Mouse (Mus musculus) embryonic fibroblast, embryonic 13.5 days (primary cell): ENCODE measurements around the gene Creb3l1.

ENCODE experiments used
- CTCF ChIP-seq: IDR thresholded peaks from 2 replicates; pipeline ENCODE4 v1.5.1; 2011; ENCODE audit warnings: mild to moderate bottlenecking, control low read depth, low read length, moderate library complexity, borderline replicate concordance; ENCODE audit not compliant: insufficient read depth
- POLR2A ChIP-seq: IDR thresholded peaks from 2 replicates; pipeline ENCODE4 v1.6.1; 2011; ENCODE audit warnings: low read depth, mild to moderate bottlenecking, control low read depth, low read length, moderate library complexity

DNA sequence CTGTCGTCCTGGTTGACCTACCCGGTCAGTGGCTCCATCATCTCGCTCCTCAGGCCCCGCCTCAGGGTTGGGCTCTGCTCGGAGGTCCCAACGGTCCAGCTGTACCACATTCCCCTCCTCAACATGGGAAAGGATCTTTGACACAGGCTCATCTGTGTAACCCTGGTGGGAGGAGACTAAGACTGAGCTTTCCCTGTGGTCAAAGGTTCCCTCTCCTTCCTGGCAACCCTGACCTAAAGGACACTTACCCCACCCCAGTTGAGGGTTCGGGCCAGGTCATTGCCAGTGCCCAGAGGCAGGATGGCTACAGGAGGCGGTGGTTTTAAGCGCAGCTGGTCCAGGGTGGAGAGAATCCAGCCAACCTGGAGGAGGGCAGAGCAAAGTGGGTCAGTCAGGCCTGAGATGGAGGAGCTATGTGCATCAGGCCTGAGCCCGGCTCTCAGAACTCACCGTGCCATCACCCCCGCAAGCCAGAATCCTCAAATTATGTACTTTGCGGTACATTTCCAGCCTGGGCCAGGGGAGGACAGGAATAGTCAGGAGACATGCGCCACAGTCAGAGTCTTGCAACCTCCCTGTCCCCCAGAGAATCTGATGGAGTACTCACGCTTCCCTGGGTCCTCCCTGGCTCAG lies 84.9 kb downstream of the Creb3l1 start:
- TF ChIP-seq POLR2A (no peak), CTCF (no peak)
